Mouse (Mus musculus) testis, postnatal 10 days (tissue): ENCODE data around the gene Rorb.

ENCODE experiments used
- DNase-seq: peaks from one replicate; pipeline ENCODE4 v3.0.0; 2021; ENCODE audit warnings: low spot score

The Rorb gene

GRCm38 (mm10) chr19:18888491-18889116, 222.4 kb downstream of the Rorb start:
- DNase-seq, result no peak

GRCm38 (mm10) chr19:18887646-18888407, 223.2 kb downstream of the Rorb start:
- no peak for DNase-seq

- DNase-seq, result no peak
These were observed 229.8 kb downstream of the Rorb start for GRCm38 (mm10) chr19:18881162-18881561.
